Mouse (Mus musculus): Measurements from ENCODE around the gene Rhox2c. TPM values are rescaled to one million over a fixed set of nuclear protein-coding genes. Genes with fewer than 3 reads are reported as not detected.
"Not testable (repeated sequence)": the region's sequence is repeated elsewhere in the genome, so short reads cannot be mapped to it uniquely, and the experiment has no call there.

Gene Rhox2c
- not detected for total RNA-seq (2021)

DNA sequence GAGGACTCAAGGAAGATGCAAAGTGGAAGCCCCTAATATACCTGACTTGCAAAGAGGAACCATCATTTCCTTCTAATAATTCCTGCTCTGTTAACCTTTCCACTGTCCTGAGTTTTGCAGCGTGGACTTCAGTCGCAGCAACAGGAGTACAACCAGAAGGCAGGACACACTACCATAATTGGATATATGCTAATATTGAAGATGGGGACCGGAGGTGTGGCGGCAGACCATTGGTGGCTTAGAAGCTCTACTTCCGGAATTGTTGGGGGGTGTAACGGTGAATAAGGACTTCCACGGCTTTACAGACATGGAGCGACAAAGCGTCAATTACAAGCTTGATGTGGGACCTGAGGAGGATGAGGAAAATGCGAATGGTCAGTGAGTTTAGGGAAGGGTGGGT, at the start of gene Rhox2c:
Rhox2c (plus strand) TSS at position 301 of the 400 bp plus-strand sequence.
- DNase-seq; intact Hi-C loops (cut with DNase I): not testable (repeated sequence)

DNA sequence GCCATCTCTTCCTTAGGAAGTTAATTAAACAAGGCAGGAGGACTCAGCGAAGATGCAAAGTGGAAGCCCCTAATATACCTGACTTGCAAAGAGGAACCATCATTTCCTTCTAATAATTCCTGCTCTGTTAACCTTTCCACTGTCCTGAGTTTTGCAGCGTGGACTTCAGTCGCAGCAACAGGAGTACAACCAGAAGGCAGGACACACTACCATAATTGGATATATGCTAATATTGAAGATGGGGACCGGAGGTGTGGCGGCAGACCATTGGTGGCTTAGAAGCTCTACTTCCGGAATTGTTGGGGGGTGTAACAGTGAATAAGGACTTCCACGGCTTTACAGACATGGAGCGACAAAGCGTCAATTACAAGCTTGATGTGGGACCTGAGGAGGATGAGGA, 41.7 kb upstream of the Rhox2c start, which contains the start of gene Rhox2b:
Rhox2b (plus strand) TSS at position 301 of the 400 bp plus-strand sequence.
- intact Hi-C loops (cut with DNase I); DNase-seq: not testable (repeated sequence)

DNA sequence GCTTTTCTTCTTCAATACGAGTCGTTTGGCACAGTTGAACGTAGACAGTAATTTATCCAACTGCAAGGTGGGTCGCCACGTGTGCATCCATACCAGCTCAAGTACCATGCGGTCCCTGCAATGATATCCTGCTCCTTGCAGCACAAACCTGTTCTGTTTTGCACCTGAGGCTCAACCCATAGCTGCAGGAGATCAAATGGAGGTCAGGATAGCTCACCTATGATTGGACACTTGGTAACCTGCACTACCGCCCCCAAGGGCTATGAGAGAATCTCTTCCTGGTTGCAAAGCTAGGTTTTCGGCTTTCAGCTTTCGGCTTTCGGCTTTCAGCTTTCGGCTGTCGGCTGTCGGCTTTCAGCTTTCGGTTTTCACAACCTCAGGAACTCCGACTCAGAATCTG, 21.3 kb upstream of the Rhox2c start, which contains the start of gene Rhox4b:
Rhox4b (plus strand) TSS at position 301 of the 400 bp plus-strand sequence.
- DNase-seq; intact Hi-C loops (cut with DNase I): not testable (repeated sequence)

DNA sequence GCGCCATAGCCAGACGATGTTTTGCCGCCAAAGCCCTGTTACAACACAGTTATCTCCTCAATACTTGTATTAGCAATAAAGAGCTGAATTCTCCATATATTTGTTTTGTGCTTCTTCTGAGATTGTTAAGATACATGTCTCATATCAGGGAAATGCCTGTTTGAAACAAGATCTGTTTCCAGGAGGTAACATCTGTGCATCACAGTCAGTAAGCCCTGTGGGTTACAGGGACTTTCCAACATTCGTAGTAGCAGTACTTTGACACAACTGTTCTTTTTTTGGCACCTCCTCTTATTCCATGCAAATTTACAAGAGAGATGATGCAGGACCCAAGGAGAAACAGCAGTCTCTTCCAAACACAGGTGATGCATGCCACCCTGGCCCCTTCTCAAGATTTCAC, 4.8 kb downstream of the Rhox2c start, which contains the start of gene Rhox3c:
Rhox3c (plus strand) TSS at position 301 of the 400 bp plus-strand sequence.
- intact Hi-C loops (cut with DNase I); DNase-seq: not testable (repeated sequence)

DNA sequence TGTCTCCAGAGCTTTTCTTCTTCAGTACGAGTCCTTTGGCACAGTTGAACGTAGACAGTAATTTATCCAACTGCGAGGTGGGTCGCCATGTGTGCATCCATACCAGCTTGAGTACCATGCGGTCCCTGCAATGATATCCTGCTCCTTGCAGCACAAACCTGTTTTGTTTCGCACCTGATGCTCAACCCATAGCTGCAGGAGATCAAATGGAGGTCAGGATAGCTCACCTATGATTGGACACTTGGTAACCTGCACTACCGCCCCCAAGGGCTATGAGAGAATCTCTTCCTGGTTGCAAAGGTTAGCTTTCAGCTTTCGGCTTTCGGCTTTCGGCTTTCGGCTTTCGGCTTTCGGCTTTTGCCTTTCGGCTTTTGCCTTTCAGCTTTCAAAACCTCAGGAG, 26.6 kb downstream of the Rhox2c start, which contains the start of gene Rhox4c:
Rhox4c (plus strand) TSS at position 301 of the 400 bp plus-strand sequence.
- DNase-seq; intact Hi-C loops (cut with DNase I): not testable (repeated sequence)

DNA sequence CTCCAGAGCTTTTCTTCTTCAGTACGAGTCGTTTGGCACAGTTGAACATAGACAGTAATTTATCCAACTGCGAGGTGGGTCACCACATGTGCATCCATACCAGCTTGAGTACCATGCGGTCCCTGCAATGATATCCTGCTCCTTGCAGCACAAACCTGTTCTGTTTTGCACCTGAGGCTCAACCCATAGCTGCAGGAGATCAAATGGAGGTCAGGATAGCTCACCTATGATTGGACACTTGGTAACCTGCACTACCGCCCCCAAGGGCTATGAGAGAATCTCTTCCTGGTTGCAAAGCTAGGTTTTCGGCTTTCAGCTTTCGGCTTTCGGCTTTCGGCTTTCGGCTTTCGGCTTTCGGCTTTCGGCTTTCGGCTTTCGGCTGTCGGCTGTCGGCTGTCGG, 60.6 kb downstream of the Rhox2c start, which contains the start of gene Rhox4d:
Rhox4d (plus strand) TSS at position 301 of the 400 bp plus-strand sequence.
- intact Hi-C loops (cut with DNase I) = not testable (repeated sequence)

More for the DNA sequence above, 60.6 kb downstream of the Rhox2c start, which contains the start of gene Rhox4d:
- DNase-seq = not testable (repeated sequence)

Other genes starting within 250 kb of the Rhox2c start
- gene Gm9, start 242.6 kb upstream of the Rhox2c start, total RNA-seq (2021) = not detected
- gene Rhox1, start 231.4 kb upstream of the Rhox2c start, total RNA-seq (2021) = not detected
- not detected for gene Rhox2a, start 208.7 kb upstream of the Rhox2c start, total RNA-seq (2021)
- not detected for gene Rhox3a, start 203.8 kb upstream of the Rhox2c start, total RNA-seq (2021)
- not detected for gene Rhox4a, start 188.3 kb upstream of the Rhox2c start, total RNA-seq (2021)
- gene Rhox3a2, start 73.7 kb upstream of the Rhox2c start, total RNA-seq (2021) = not detected
- not detected for gene Rhox4a2, start 62.8 kb upstream of the Rhox2c start, total RNA-seq (2021)
- not detected for gene Rhox2b, start 41.6 kb upstream of the Rhox2c start, total RNA-seq (2021)
- gene Rhox4b, start 21.2 kb upstream of the Rhox2c start, total RNA-seq (2021) = not detected
- gene Rhox3c, start 4.9 kb downstream of the Rhox2c start, total RNA-seq (2021) = not detected
- not detected for gene Rhox4c, start 26.7 kb downstream of the Rhox2c start, total RNA-seq (2021)
- not detected for gene Rhox2d, start 39.7 kb downstream of the Rhox2c start, total RNA-seq (2021)
- gene Rhox4d, start 60.7 kb downstream of the Rhox2c start, total RNA-seq (2021) = not detected
- not detected for gene Rhox2e, start 76.8 kb downstream of the Rhox2c start, total RNA-seq (2021)
- gene Rhox3e, start 88.3 kb downstream of the Rhox2c start, total RNA-seq (2021) = not detected
- not detected for gene Rhox4e, start 103.7 kb downstream of the Rhox2c start, total RNA-seq (2021)
- gene Rhox2f, start 117.7 kb downstream of the Rhox2c start, total RNA-seq (2021) = not detected
- gene Rhox3f, start 127.3 kb downstream of the Rhox2c start, total RNA-seq (2021) = not detected
- gene Rhox4f, start 154.0 kb downstream of the Rhox2c start, total RNA-seq (2021) = not detected
- gene Rhox3g, start 174.9 kb downstream of the Rhox2c start, total RNA-seq (2021) = not detected
- not detected for gene Rhox2g, start 189.8 kb downstream of the Rhox2c start, total RNA-seq (2021)
- not detected for gene Rhox4g, start 197.6 kb downstream of the Rhox2c start, total RNA-seq (2021)
- gene Rhox3h, start 215.1 kb downstream of the Rhox2c start, total RNA-seq (2021) = not detected
- under 1 TPM in 1 of 2 experiments, not detected in 1; 0.43 TPM for gene Rhox2h, start 219.6 kb downstream of the Rhox2c start, total RNA-seq (2021)